Mouse (Mus musculus): ENCODE measurements around the gene Frmd4b.

Gene Frmd4b

DNA sequence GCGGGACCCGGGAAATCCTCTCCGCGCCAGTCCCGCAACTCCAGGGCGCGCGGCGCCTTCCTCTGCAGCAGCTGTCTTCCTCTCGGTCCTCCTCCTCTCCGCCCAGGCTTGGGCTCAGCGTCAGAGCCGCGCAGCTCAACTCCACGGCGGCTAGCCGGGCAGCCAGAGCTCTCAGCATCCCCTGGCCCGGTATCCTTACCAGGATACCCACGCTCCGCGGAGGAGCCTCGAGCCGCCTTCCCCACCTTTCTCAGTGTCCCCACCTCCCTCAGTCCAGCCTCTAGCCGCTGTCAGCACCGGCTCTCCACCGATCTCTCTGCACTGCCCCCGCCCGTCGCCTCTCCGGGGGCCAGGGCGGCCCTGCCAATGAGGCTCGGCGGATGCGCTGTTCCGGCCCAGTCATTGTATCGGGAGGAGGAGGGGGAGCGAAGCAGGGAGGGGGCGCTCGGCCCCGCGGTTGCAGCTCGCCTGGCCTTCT lies at the start of gene Frmd4b:
TSS of gene Frmd4b (minus strand) at position 276 of the 478 bp plus-strand sequence.
- in situ Hi-C loops (cut with MboI, MseI) = no loop called here

DNA sequence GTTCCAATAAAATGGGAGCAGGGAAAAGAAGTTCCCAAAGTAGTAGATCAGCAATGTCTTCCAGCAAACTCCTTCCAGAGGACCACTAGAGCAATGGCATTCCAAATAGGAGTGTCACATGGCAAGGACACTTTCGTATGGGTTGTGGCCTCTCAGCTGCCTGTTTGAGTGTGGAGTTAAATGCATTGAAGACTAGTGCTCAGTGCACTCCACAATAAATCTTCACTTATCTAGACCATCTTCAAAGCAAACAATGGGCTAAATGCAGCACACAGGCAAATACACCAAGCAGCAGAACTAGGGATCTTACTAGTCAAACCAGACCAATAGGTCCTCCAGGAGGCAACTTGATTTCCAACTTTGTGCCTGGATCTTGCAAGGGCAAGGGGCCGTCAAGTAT lies 49.1 kb upstream of the Frmd4b start:
- in situ Hi-C loops (cut with MboI, MseI) = no loop called here

DNA sequence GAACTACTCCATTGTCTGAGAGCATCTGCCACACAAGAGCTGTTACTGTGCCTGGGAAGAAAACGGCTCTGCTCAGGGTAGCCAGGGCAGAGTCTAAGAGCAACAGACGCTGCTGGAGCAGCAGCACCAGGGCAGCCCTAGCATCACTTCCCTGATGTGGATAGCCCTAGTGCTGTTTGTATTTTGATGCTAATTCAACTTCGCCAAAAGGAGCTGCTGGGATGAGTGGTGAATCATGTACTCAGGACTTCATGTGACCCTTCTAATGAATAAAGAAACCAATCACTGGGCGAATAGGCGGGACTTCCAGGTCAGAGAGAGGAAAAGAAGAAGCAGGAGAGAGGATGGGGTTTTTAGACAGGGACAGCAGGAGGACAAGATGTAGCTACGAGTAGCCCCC lies 41.6 kb upstream of the Frmd4b start:
- in situ Hi-C loops (cut with MboI, MseI) = no loop called here

DNA sequence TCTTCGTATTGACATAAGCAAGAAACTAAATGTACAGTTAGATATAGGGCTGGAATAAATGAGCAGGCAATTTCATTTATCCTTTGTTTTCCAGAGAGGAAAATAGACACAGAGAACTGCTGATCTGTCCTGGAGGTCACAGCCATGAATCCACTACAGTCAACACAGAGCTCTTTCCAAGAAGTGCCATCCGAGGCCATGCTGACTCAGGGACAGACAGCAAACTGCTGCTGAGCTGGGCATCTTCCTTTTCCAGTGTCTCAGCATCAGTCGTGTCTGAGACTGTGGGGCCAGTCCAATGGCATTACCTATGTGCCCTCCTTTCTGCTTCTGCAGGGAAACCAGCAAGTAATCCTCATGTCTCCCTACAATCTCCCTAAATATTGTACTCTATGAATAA lies 38.6 kb upstream of the Frmd4b start:
- in situ Hi-C loops (cut with MboI, MseI) = no loop called here

DNA sequence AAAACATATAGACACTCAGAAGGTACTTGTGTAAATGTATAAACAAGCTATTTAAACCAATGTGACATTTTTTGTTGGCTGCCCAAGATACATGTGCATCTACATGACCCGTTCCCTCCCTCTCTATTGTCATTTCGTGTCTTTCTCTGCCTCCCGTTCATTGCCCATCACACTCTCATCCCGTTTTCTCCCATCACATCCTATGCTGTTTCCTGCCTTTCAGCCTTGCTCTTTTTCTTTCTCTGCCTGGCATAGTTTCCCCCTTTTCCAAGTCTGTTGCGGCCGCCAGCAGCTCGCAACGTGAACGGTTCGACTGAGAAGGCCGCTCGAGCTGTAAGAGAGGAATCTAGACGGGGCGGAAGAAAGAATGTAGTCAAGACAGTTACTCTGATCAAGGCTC lies 30.2 kb upstream of the Frmd4b start:
- in situ Hi-C loops (cut with MboI, MseI) = no loop called here

DNA sequence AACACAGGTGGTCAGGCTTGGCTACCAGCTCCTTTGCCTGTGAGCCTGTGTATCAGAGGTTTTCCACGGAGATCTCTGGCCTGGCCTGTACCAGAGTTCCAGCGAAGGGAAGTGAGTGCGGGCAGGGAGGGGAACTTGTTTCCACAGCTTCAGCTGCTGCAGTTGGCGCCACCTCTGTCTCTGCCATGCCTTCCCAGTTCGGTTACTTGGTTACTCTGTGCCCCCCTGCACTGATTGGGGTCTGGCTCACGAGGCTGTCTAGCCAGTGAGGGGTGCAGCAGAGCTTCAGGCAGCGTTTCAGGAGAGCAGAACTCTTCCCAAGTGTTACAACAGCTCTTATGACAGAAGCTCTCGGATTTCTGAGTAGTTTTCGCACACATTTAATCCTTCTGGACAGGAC lies 6.0 kb upstream of the Frmd4b start:
- in situ Hi-C loops (cut with MboI, MseI) = no loop called here

DNA sequence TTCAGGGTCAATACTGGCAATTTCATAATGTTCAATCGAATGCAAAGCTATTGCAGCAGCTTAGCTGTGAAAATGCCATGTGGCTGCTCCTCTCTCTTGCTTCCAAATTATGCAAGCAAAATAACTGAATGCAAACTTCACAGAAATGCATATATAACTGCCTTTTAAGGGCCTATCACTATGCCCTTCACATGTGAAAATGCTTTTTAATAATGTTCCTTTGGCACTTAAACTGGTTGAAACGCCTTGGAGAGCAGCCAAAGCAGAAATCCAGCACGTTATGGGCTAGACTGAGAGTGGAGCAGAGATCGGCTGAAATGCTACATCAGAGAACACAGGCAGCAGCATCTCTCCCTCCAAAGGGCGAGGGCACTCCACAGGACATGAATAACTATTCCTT lies 4.9 kb upstream of the Frmd4b start:
- in situ Hi-C loops (cut with MboI, MseI) = no loop called here

DNA sequence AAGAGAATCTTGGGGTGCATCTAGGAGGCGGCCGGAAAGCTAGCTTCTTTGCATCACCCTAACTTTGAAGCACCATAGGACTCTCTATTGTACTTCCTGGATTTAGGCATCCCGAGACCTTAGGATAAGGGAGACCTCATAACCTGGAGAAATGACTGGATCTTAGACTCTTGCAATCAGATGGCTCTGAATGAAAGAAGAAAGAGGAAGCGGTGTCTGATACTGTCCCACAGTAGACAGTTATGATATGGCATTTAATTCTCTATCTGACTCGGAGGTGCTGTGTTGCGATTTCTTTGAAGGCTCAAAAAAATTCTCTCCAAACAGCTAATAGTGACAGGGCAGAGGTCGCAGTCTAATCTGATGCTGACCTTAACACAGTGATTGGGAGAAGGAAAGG lies 433 bp upstream of the Frmd4b start:
- in situ Hi-C loops (cut with MboI, MseI) = no loop called here

DNA sequence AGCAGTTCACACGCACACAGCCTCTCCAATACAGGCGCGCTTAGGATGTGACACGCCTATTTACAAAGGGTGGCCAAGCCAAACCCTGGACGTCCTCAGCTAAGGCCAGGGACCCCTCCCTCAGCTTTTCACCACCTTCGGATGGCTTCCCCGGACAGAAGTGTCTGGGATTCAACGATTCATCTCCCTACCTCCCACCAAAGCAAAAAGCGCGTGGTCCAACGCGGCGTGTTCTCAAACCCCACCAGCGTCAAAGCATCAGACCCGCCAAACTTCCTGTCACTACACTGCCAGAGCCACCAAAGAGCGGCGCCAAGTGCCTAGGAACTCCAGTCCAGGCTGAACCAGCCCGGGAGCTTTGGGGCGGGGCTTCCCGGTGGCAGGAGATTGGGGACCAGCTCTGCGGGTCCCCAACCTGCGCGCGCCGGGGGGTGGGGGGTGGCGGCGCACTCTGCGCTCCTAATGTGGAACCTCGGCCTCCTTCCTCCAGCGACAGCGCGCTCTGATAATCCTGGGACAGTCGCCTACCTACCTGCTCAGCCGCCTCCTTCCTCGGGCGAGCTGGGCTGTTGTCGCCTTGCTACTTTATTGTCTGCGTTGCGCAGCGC lies 579 bp downstream of the Frmd4b start:
- in situ Hi-C loops (cut with MboI, MseI) = no loop called here

DNA sequence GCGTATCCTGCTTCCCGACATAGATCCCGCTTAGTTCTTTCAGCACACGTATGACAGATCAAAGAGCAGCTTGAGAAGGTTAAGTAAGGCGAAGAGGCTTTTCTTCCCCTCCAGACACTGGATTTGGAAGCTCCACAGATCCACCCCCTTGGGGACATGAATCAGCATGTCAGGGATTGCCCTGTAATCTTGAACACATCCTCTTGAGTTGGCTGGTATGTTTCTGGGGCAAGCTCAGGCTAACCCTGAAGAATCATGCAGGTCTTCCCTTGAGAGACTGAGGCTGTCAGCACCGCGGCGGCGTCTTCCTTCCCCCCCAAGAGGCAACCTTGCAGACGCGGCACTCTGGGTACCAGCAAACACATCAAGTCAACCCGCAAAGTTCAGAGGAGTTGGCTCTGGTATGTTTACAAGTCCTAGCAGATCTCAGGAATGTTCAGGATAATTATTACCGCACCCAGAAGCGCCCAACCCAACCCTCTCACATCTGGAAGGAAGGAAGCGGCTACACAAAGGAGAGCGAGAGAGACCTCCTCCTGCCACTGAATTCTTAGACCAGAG lies 1.4 kb downstream of the Frmd4b start:
- in situ Hi-C loops (cut with MboI, MseI) = no loop called here

DNA sequence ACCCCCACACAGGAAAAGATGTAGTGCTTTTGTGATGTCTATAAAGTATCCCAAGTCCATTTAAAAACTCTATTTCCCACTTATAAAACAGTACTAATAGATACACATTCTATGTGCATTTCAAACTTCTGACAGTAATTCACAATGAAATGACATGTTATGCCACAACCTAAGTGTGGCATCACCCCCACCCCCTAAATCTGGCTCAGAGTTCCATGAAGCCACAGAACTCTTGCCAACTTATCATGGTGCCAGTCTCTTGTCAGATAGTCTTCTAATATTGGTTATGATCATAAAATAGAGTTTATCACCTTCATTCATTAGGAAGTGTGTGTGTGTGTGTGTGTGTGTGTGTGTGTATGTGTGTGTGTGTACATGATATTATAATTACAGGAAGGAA lies 3.2 kb downstream of the Frmd4b start:
- in situ Hi-C loops (cut with MboI, MseI) = loop anchor here (5.0 kb wide), 1 partner anchor 98 kb away; no protein-coding TSS in a partner anchor

DNA sequence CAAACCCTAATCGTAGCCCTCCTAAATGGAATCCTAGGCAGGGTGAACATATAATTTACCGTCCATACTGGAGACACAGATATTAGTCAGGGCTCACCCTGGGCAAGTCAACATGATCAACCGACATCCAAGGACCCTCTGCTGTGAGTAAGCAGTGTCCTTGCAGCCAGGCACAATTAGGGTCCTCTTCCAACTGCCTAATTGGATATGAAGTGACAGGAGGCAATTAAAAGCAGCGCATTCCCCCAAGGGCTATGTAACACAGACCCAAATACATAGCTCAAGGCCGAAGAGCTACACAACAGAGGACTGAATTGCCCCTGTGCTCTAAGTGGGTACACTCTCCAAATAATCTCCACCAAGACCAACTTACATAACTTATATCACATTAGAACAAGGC lies 4.5 kb downstream of the Frmd4b start:
- in situ Hi-C loops (cut with MboI, MseI) = loop anchor here (5.0 kb wide), 1 partner anchor 99 kb away; no protein-coding TSS in a partner anchor

DNA sequence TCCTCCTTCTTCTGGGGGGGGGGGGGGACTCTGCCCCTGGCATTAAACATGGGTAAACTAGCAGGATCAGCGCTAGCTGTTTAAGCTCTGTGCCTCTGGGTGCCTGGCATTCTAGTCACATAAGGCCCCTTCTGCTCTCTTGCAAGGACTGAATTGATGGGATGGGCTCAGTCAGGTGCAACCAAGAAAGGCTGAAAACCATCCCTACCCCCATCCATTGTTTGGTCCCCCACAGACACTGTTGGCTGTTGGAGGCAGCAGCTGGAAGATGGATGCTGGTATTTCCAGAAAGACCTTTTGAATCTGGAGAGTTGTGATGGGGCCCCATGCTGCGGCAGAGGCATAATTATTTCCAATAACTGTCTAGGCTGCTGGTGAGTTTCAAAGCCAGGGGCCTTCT lies 7.3 kb downstream of the Frmd4b start:
- in situ Hi-C loops (cut with MboI, MseI) = loop anchor here (5.0 kb wide), 1 partner anchor 102 kb away; no protein-coding TSS in a partner anchor

DNA sequence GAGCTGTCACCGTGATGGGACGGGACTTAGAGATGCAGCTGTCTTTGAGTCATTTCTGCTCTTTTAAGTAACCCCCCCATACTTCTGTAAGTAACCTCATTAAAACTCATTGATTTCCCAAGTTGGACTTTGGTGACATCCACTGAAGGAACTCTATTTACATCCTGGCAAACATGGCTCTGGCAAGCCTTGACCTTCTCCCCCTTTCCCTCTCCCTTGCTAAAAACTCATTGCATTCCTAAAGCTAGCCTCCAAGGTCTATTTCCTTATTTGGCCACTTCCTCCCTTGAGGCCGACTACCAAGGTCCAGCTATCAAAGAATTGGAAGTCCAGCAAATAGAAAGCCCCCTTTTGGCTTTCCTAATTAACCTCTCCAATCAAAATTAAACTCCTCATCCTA lies 9.7 kb downstream of the Frmd4b start:
- in situ Hi-C loops (cut with MboI, MseI) = no loop called here

DNA sequence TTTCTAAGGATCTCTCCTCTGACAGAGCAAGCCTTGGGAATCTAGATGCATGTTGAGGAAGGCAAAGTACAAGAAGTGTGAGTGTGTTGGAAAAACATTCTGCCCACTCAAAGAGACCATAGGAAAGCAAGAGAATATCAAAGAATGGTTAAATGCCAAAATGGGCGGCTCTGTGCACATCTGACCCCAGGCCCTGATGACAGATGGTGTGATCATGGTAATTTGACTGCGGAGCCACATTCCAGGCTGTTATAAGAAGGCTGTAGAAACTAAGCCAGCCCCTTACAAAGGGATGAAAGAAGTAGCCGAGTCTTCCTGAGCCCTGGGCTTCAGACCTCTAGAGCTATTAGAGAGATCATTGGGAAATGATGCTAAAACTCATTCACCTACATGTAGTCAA lies 22.1 kb downstream of the Frmd4b start:
- in situ Hi-C loops (cut with MboI, MseI) = no loop called here

DNA sequence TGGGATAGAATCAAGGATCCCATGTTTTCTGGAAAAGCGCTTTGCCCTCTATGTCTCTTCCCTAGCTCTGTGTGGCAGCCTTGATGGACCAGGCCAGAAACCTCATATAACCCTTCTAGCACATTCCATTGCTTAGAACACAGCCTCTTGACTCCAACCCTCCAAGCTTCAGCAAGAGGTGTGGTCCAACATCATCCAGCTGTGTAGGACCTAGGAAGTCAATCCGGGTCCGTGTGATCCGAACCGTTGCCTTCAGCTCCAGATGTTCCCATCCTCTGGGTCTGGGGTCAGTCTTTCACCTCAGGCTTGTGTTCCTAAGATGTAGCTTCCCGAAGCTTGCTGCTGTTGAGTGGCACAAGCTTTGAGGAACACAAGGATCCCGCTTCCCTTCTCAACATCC lies 22.8 kb downstream of the Frmd4b start:
- in situ Hi-C loops (cut with MboI, MseI) = no loop called here

DNA sequence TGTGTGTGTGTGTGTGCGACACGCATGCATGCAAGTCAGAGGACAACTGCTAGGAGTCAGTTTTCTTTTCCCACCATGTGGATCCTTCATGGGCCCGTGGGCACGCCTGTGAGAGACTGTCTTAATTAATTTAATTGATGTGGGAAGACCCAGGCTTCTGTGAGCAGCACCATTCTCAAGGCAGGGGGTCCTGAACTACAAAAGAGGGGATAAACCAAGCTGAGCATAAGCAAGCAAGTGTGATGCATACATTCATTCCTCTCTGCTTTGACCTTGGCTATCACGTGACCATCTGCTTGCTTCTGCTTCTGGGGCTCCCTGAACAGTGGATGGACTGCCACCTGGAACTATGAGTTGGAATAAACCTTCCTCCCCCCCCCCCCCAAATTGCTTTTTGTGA lies 27.1 kb downstream of the Frmd4b start:
- in situ Hi-C loops (cut with MboI, MseI) = no loop called here

DNA sequence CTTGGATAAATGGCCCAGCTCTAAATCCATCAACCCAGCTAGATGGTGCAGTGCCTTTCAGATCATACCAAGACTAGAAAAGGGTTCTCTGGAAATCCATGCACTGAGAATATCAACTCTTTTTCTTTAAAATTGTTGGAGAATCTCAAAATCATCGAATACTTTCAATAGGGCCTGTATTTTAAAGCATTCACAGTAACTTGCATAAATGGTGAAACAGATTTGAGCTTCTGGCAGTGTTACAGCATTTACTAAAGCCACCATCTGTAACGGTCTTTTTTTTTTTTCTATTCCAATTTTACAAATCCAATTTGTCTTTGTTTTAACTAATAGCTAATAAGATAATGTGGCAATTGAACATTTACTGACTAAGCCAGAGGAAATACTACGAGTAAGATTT lies 27.8 kb downstream of the Frmd4b start:
- in situ Hi-C loops (cut with MboI, MseI) = no loop called here

DNA sequence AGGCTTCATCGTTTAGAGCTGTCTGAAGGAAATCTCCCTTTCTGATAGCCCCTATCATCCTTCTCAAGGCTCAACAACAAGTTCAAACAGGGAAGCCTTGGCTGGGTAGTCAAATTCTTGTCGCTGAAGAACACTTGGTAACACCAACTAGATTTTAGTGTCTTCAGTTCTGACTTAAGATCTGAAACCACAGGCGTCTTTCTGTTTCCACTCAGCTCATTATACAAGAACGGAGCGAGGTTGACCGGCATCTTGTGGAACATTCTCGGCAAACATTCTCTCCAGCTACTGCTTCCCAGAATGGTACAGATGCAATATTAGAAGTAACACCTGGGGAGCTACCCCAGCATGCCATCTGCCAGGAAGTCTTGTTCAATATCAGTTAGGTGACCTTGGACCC lies 28.3 kb downstream of the Frmd4b start:
- in situ Hi-C loops (cut with MboI, MseI) = no loop called here

DNA sequence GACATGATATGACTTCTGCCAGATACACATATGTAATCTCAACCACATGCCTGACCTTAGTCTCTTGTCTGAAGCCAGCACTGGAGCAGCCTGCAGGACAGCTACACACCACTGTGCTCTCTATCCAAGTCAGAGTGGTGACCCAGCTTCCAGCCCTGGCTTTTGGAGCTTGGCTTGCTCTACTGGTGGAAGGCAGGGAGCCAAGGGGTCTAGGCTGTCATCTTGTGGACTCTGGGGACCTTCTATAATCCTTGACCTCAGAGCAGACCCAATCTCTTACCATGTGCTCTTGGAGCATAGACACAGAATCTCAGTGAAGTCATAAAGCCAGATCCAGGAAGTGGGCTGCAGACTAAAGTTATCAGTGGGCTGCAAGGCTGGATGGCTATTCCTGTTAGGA lies 30.7 kb downstream of the Frmd4b start:
- in situ Hi-C loops (cut with MboI, MseI) = no loop called here

DNA sequence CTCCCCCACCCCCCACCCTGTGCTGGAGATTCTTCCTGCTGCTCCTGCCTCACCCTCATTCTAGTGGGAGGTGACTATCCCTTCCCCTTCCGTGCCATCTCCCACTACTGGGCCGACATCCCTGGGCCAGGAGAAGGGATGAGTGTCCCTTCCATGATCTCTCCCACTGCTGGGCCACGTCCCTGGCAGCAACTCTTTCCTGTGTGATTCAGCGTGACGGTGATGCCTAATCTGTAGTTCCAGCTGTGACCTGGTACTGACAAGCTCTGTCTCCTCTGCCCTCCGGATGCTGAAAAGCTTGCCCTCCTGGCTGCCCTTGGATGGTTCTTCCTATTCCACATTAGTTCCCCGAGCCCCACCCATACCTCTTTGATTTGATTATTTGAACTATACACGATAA lies 31.3 kb downstream of the Frmd4b start:
- in situ Hi-C loops (cut with MboI, MseI) = no loop called here

DNA sequence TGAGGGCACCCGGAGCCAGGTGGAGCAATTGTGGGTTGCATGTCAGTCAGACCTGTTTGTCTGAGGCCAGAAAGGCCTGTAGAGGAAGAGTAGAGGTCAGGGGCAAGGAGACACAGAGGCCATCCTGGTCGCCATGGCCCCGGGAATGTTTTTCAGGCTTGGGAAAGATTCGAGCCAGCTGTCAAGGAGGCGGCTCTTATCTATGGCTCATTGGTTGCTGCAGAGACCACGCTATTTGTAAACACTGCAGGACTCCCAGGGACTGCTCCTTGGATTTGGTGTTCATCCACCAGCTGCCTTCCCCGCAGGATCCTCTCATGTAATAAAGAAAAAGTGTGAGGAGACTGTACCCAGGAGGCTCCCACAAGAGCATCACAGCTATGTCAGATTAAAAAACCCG lies 34.6 kb downstream of the Frmd4b start:
- in situ Hi-C loops (cut with MboI, MseI) = no loop called here

DNA sequence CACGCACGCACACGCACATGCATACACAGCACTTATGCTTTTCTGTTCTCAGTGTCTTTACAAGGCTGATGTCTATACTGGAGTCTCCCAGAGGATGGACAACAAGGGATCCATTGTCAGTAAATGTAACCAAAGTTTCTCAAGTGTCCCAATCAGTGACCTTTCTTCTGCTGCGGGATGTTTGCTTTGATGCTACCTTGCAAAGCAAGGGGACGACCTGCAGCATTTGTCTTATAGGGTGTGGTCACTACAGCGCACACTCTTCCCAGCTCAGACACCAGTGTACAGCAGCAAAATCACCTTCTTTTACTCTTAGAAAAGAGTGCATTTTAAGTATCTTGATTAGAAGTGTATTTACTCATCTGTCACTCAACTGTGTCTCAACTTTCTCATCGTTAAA lies 35.4 kb downstream of the Frmd4b start:
- in situ Hi-C loops (cut with MboI, MseI) = no loop called here

Data from T-helper 1 cell (primary cell).